Mouse (Mus musculus) thymus, adult 2 months (tissue): ENCODE measurements around the gene Degs1. TPM values are rescaled to one million over a fixed set of nuclear protein-coding genes. Genes with fewer than 3 reads are reported as not detected.

Experiments used
- DNase-seq: peaks from one replicate; pipeline ENCODE4 v3.0.0; 2021
- H3K27ac ChIP-seq: fragments of 200-500 bp; 2 replicates; pipeline ENCODE4 v1.5.1; 2012; ENCODE audit warnings: low read length, control low read depth; ENCODE audit not compliant: control insufficient read depth, insufficient read depth
- H3K27me3 ChIP-seq: fragments of 200-500 bp; 2 replicates; pipeline ENCODE4 v1.6.1; 2012; ENCODE audit warnings: mild to moderate bottlenecking, low read length, moderate library complexity, mixed read lengths; ENCODE audit not compliant: control insufficient read depth, insufficient read depth
- H3K36me3 ChIP-seq: fragments of 200-500 bp; 2 replicates; pipeline ENCODE4 v1.6.1; 2012; ENCODE audit warnings: mild to moderate bottlenecking, low read length, moderate library complexity; ENCODE audit not compliant: control insufficient read depth, insufficient read depth
- H3K4me1 ChIP-seq: fragments of 200-500 bp; replicated peaks from 2 replicates; pipeline ENCODE4 v1.6.1; 2012; ENCODE audit warnings: low read length; ENCODE audit not compliant: control insufficient read depth, insufficient read depth
- H3K4me3 ChIP-seq: fragments of 200-500 bp; 2 replicates; pipeline ENCODE4 v1.5.1; 2012; ENCODE audit warnings: mild to moderate bottlenecking, low read length, control low read depth, moderate library complexity; ENCODE audit not compliant: control insufficient read depth, insufficient read depth
- CTCF ChIP-seq: fragments of 200-500 bp; IDR thresholded peaks from 2 replicates; pipeline ENCODE4 v1.5.1; 2012; ENCODE audit warnings: mild to moderate bottlenecking, control low read depth, low read length, moderate library complexity, borderline replicate concordance; ENCODE audit not compliant: control insufficient read depth, poor library complexity, insufficient read depth; ENCODE audit errors: extremely low read depth
- POLR2A ChIP-seq: fragments of 200-500 bp; IDR thresholded peaks from 2 replicates; pipeline ENCODE4 v1.6.1; 2012; ENCODE audit warnings: mild to moderate bottlenecking, low read length, control low read depth, moderate library complexity; ENCODE audit not compliant: control insufficient read depth, poor library complexity, insufficient read depth; ENCODE audit errors: extremely low read depth
- WGBS: fragments of 180-500 bp; shearing (Covaris S2); methylation state at CpG from one replicate; pipeline ENCODE4 v1.1.7; 2018; 5-methylcytosine and 5-hydroxymethylcytosine counted together
- polyA plus RNA-seq: library from polyadenylated mRNA; depleted of rRNA; stranded (reverse); fragments of >200 nt; gene quantifications from 2 replicates; pipeline ENCODE4 v1.2.3, GENCODE M21; 2012

Degs1 gene
- polyA plus RNA-seq, 1 experiment, result 67.3 TPM

DNA sequence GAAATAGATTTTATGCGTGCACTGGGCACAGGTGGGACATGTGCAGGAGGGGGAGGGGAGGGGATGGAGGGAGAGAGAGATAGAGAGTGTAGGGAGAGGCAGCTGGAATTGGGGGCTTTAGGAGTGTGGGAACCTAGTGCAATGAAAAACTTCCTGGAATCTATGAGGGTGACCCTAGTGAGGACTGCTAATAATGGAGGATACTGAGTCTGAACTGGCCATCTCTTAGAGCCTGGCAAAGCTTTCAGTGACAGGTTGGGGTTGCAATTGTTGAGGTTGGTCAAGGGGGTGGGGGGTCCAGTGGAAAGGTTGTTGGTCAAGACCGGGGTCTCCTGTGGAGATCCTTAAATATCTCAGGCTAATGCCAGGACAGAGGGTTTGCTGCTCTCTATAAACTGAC is 27.7 kb upstream of the Degs1 start:
- DNase-seq, result no peak
- 94% methylated on average over 2 of the region's 2 CpGs for WGBS
- Histone ChIP-seq H3K4me1 (no peaks in the 10 kb centered on the region), H3K4me3 (no peak overlapping the region), H3K36me3 (peaks cover 8% of the 10 kb centered on the region), H3K27me3 (no peaks in the 10 kb centered on the region), H3K27ac (no peak overlapping the region)
- TF ChIP-seq POLR2A, result no peak
- TF ChIP-seq CTCF, result no peak

DNA sequence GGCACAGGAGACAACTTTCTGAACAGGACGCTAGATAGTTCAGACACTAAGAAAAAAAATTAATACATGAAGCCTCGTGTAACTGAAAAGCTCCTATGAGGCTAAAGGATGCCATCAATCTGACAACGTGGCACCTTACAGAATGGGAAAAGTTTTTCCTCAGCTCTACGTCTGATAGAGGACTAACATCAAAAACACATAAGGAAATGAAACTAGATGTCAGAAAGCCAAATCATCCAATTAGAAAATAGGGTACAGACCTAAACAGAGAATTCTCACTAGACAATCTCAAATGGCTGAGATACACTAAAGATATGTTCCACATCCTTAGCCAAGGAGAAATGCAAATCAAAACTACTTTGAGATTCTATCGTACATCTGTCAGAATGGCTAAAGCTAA is 26.8 kb upstream of the Degs1 start:
- H3K27ac ChIP-seq, result no peak overlapping the region
- no peak for DNase-seq
- H3K4me1 ChIP-seq, result no peaks in the 10 kb centered on the region
- no peak overlapping the region for H3K4me3 ChIP-seq
- H3K36me3 ChIP-seq, result no peaks in the 10 kb centered on the region
- no peak for TF ChIP-seq POLR2A
- no peak for TF ChIP-seq CTCF
- 38% methylated on average over 5 of the region's 5 CpGs for WGBS
- H3K27me3 ChIP-seq, result no peaks in the 10 kb centered on the region

DNA sequence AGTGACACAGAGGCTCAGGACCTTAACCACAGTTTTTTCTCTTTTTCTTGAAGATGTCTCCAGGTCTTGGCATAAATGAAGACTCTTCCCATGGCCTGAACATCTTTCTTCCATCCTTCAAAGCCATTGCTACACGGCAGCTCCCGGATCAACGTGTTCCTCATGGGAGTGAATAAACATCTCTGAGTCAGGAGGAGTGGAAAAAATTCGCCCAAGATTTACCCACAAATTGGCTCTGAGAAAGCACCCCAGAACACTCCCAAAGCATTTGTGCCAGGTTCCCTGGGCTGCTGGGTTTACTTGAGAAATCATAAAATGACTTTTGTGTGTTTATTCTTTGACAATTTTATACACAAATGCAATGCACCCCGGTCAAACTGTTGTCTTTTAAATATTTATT is 20.3 kb upstream of the Degs1 start:
- no peak for TF ChIP-seq CTCF
- TF ChIP-seq POLR2A, result no peak
- DNase-seq, result no peak
- 93% methylated on average over 5 of the region's 5 CpGs for WGBS
- Histone ChIP-seq H3K36me3 (no peaks in the 10 kb centered on the region), H3K27me3 (no peaks in the 10 kb centered on the region), H3K4me1 (no peaks in the 10 kb centered on the region), H3K27ac (no peak overlapping the region), H3K4me3 (no peak overlapping the region)

DNA sequence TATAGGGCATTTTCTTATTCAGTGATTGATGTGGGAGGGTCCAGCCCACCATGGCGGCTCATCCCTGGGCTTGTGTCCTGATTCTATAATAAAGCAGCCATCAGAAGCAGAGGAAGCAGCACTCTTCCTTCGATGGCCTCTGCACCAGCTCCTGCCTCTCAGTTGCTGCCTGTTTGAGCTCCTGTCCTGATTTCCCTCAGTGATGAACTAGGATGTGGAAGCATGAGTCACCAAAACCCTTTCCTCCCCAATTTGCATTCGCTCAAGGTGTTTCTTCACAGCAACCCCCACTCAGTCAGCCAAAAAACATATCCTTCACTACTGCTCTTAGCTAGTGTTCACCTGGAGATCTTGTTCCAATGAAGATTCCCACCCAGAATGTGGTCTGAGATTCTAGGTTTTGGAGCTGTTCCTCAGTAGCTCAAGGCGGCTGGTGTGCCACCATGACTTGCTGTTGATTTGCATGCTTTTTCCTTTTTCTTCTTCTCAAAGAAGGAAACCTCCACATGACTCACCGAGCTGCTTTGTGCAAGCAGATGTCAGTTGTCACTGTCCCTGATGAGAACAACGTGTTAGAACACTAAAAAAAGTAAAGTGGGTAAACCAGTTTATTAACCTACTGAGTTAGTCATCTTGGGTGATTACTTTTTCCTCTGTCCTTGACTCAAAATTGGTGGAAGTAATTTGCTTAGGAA is 19.7 kb upstream of the Degs1 start:
- no peak overlapping the region for H3K27ac ChIP-seq
- no peaks in the 10 kb centered on the region for H3K4me1 ChIP-seq
- TF ChIP-seq CTCF, result no peak
- TF ChIP-seq POLR2A, result no peak
- H3K36me3 ChIP-seq, result no peaks in the 10 kb centered on the region
- whole genome bisulfite sequencing, result 71% methylated on average over 6 of the region's 6 CpGs
- H3K27me3 ChIP-seq, result no peaks in the 10 kb centered on the region
- no peak for DNase-seq
- no peak overlapping the region for H3K4me3 ChIP-seq

DNA sequence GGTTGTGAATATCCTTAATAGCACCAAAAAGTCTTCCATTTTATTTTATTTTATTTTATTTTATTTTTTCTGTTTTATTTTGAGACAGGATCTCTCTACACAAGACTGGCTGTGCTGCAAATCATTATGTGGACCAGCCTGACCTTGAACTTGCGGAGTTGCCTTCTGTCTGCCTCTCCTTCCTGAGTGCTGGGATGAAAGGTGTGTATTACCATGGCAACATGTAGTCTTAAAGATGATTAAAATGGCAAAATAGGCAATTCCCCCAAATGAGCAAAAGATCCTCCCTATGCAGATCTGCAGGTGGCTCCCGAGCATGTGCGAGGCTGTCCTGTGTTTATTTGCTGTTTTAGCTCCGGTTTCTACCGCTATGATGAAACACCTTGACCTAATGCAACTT is 15.2 kb upstream of the Degs1 start:
- Histone ChIP-seq H3K4me1 (peaks cover 9% of the 10 kb centered on the region), H3K36me3 (no peaks in the 10 kb centered on the region), H3K27me3 (no peaks in the 10 kb centered on the region), H3K27ac (no peak overlapping the region), H3K4me3 (no peak overlapping the region)
- no peak for DNase-seq
- 98% methylated on average over 5 of the region's 5 CpGs for WGBS
- TF ChIP-seq POLR2A, result no peak
- TF ChIP-seq CTCF, result no peak

DNA sequence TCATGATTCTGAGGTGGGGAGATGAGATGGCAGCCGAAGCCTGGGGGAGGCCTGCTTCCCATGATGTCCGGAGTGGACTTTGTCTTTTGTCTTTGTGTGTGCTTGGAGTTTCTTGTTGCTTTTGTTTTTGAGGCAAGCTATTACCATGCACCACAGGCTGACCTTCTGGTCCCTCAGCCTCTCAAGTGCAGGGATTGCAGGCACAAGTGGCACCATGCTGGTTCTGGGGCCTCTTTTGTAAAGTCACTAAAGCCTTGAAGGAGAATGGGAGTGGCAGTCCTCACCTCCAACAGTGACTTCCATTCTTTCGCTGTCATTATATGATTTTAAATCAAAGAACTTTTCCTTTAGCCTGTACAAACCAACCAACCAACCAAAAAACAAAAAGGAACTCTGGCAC is 14.6 kb upstream of the Degs1 start:
- no peak for TF ChIP-seq CTCF
- TF ChIP-seq POLR2A, result no peak
- no peak overlapping the region for H3K27ac ChIP-seq
- no peaks in the 10 kb centered on the region for H3K27me3 ChIP-seq
- no peak overlapping the region for H3K4me3 ChIP-seq
- H3K4me1 ChIP-seq, result peaks cover 11% of the 10 kb centered on the region
- 96% methylated on average over 3 of the region's 3 CpGs for WGBS
- no peak for DNase-seq
- H3K36me3 ChIP-seq, result no peaks in the 10 kb centered on the region

DNA sequence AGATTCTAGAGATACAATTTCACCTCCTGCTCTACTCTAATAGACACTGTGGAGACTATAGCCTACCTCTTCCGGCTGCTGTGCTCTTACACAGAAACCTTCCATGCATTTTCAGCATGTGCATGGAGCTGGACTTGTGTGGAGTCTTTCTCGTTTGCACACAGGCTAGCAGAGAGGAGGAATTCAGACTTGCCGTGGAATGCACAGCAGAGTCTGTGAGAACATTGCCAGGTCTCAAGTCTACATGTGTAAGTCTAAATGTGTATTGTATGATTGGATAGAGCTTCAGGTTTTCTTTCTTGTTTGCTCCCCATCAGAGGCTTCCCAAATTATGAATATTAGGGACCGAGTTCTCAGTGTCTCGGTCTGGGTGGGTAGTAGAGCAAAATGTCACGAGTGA is 14.2 kb upstream of the Degs1 start:
- no peak for TF ChIP-seq CTCF
- TF ChIP-seq POLR2A, result no peak

More for the DNA sequence above, 14.2 kb upstream of the Degs1 start:
- H3K36me3 ChIP-seq, result no peaks in the 10 kb centered on the region
- peaks cover 11% of the 10 kb centered on the region for H3K4me1 ChIP-seq
- no peak overlapping the region for H3K4me3 ChIP-seq
- DNase-seq, result no peak
- no peaks in the 10 kb centered on the region for H3K27me3 ChIP-seq
- WGBS, result 97% methylated on average over 6 of the region's 6 CpGs
- H3K27ac ChIP-seq, result no peak overlapping the region
